Mouse (Mus musculus) limb, embryonic 10.5 days (tissue): ENCODE results near the gene Snrk. TPM values are rescaled to one million over a fixed set of nuclear protein-coding genes. Genes with fewer than 3 reads are reported as not detected.
"Not testable (repeated sequence)": the region's sequence is repeated elsewhere in the genome, so short reads cannot be mapped to it uniquely, and the experiment has no call there.

Source experiments
- DNase-seq: peaks from one replicate; pipeline ENCODE4 v3.0.0-alpha.2; 2017; ENCODE audit warnings: low spot score
- H3K27ac ChIP-seq: fragments of 300-500 bp; sonication (generic); 2 replicates; pipeline ENCODE4 v1.5.1; 2016; ENCODE audit warnings: mild to moderate bottlenecking
- H3K27me3 ChIP-seq: fragments of 300-500 bp; sonication (generic); 2 replicates; pipeline ENCODE4 v1.6.1; 2016; ENCODE audit warnings: low read depth, mild to moderate bottlenecking; ENCODE audit not compliant: poor library complexity, severe bottlenecking
- H3K36me3 ChIP-seq: fragments of 300-500 bp; sonication (generic); 2 replicates; pipeline ENCODE4 v1.6.1; 2016; ENCODE audit warnings: mild to moderate bottlenecking, moderate library complexity
- H3K4me1 ChIP-seq: fragments of 300-500 bp; sonication (generic); 2 replicates; pipeline ENCODE4 v1.6.1; 2016
- H3K4me3 ChIP-seq: fragments of 300-500 bp; sonication (generic); 2 replicates; pipeline ENCODE4 v1.5.1; 2016; ENCODE audit warnings: mild to moderate bottlenecking, moderate library complexity
- H3K9me3 ChIP-seq: fragments of 300-500 bp; sonication (generic); replicated peaks from 2 replicates; pipeline ENCODE4 v1.6.1; 2016; ENCODE audit warnings: mild to moderate bottlenecking
- WGBS: fragments of 180-500 bp; shearing (Covaris S2); methylation state at CpG from one replicate; pipeline ENCODE4 v1.1.7; 2016; 5-methylcytosine and 5-hydroxymethylcytosine counted together
- polyA plus RNA-seq: library from polyadenylated mRNA; unstranded; fragments of >200 nt; fragmentation: Nextera tagmentation; extraction: Ambion mirVana; gene quantifications from 2 replicates; pipeline ENCODE4 v1.2.1, GENCODE M21; 2016

Gene Snrk
- polyA plus RNA-seq, 1 experiment from 2014 or later: 41.1 TPM

- H3K27me3 ChIP-seq: no peaks in the 10 kb centered on the region
- 95% methylated on average over 1 of the region's 1 CpGs for WGBS
- H3K4me1 ChIP-seq: no peaks in the 10 kb centered on the region
- H3K4me3 ChIP-seq: no peak overlapping the region
- H3K36me3 ChIP-seq: peaks cover 30% of the 10 kb centered on the region
- H3K9me3 ChIP-seq: no peaks in the 10 kb centered on the region
- no peak overlapping the region for H3K27ac ChIP-seq
- no peak for DNase-seq
These were observed 38.1 kb downstream of the Snrk start for GRCm38 (mm10) chr9:122155193-122155592.

- H3K4me3 ChIP-seq: no peak overlapping the region
- H3K36me3 ChIP-seq: peaks cover 41% of the 10 kb centered on the region
- DNase-seq: no peak
- H3K27ac ChIP-seq: no peak overlapping the region
- H3K27me3 ChIP-seq: no peaks in the 10 kb centered on the region
- H3K4me1 ChIP-seq: no peaks in the 10 kb centered on the region
- no peaks in the 10 kb centered on the region for H3K9me3 ChIP-seq
- 85% methylated on average over 5 of the region's 5 CpGs for WGBS
These were observed 39.5 kb downstream of the Snrk start for GRCm38 (mm10) chr9:122156389-122157078.

GRCm38 (mm10) chr9:122157079-122157441 lies 40.0 kb downstream of the Snrk start:
- Histone ChIP-seq H3K27ac (no peak overlapping the region), H3K4me3 (no peak overlapping the region), H3K4me1 (no peaks in the 10 kb centered on the region), H3K9me3 (no peaks in the 10 kb centered on the region), H3K36me3 (peaks cover 41% of the 10 kb centered on the region), H3K27me3 (no peaks in the 10 kb centered on the region)
- 92% methylated on average over 14 of the region's 14 CpGs for WGBS
- no peak for DNase-seq

GRCm38 (mm10) chr9:122164535-122164934 lies 47.5 kb downstream of the Snrk start:
- H3K36me3 ChIP-seq: peaks cover 63% of the 10 kb centered on the region
- WGBS: 95% methylated on average over 4 of the region's 4 CpGs
- no peaks in the 10 kb centered on the region for H3K4me1 ChIP-seq
- H3K27me3 ChIP-seq: no peaks in the 10 kb centered on the region
- no peaks in the 10 kb centered on the region for H3K9me3 ChIP-seq
- no peak overlapping the region for H3K27ac ChIP-seq
- H3K4me3 ChIP-seq: no peak overlapping the region
- DNase-seq: no peak

- H3K36me3 ChIP-seq: peaks cover 61% of the 10 kb centered on the region
- not testable (repeated sequence) for H3K27me3 ChIP-seq, DNase-seq, H3K4me3 ChIP-seq, H3K4me1 ChIP-seq, H3K9me3 ChIP-seq, H3K27ac ChIP-seq
- WGBS: 96% methylated on average over 5 of the region's 5 CpGs
These were observed 50.7 kb downstream of the Snrk start for GRCm38 (mm10) chr9:122167719-122168118.

GRCm38 (mm10) chr9:122169901-122170300 lies 52.8 kb downstream of the Snrk start:
- H3K36me3 ChIP-seq: peaks cover 43% of the 10 kb centered on the region
- DNase-seq: no peak
- no peaks in the 10 kb centered on the region for H3K27me3 ChIP-seq
- H3K9me3 ChIP-seq: no peaks in the 10 kb centered on the region
- no peak overlapping the region for H3K27ac ChIP-seq
- H3K4me3 ChIP-seq: no peak overlapping the region
- 93% methylated on average over 6 of the region's 6 CpGs for WGBS
- peaks cover 6% of the 10 kb centered on the region; the same call in 1 of the 2 replicates for H3K4me1 ChIP-seq

GRCm38 (mm10) chr9:122172612-122173186 lies 55.6 kb downstream of the Snrk start:
- Histone ChIP-seq H3K36me3 (peaks cover 16% of the 10 kb centered on the region), H3K9me3 (no peaks in the 10 kb centered on the region), H3K27ac (no peak overlapping the region), H3K27me3 (no peaks in the 10 kb centered on the region), H3K4me3 (no peak overlapping the region), H3K4me1 (peaks cover 6% of the 10 kb centered on the region; the same call in 1 of the 2 replicates)
- DNase-seq: no peak
- WGBS: 93% methylated on average over 11 of the region's 11 CpGs

- WGBS: 92% methylated on average over 9 of the region's 9 CpGs
- Histone ChIP-seq H3K27ac (no peak overlapping the region), H3K9me3 (no peaks in the 10 kb centered on the region), H3K4me3 (no peak overlapping the region), H3K27me3 (no peaks in the 10 kb centered on the region), H3K36me3 (peaks cover 11% of the 10 kb centered on the region; the same call in 1 of the 2 replicates), H3K4me1 (peaks cover 7% of the 10 kb centered on the region; the same call in 1 of the 2 replicates)
- no peak for DNase-seq
These were observed 56.6 kb downstream of the Snrk start for GRCm38 (mm10) chr9:122173405-122174233.

GRCm38 (mm10) chr9:122174723-122175122 lies 57.7 kb downstream of the Snrk start:
- 91% methylated on average over 6 of the region's 6 CpGs for WGBS
- Histone ChIP-seq H3K9me3 (no peaks in the 10 kb centered on the region), H3K36me3 (peaks cover 8% of the 10 kb centered on the region; the same call in 1 of the 2 replicates), H3K27ac (no peak overlapping the region), H3K27me3 (no peaks in the 10 kb centered on the region), H3K4me1 (peaks cover 9% of the 10 kb centered on the region; the same call in 1 of the 2 replicates), H3K4me3 (no peak overlapping the region)
- no peak for DNase-seq

- Histone ChIP-seq H3K27ac (no peak overlapping the region), H3K4me3 (no peak overlapping the region), H3K4me1 (peaks cover 9% of the 10 kb centered on the region; the same call in 1 of the 2 replicates), H3K9me3 (no peaks in the 10 kb centered on the region), H3K27me3 (no peaks in the 10 kb centered on the region), H3K36me3 (no peaks in the 10 kb centered on the region)
- 88% methylated on average over 7 of the region's 7 CpGs for WGBS
- no peak for DNase-seq
These were observed 60.5 kb downstream of the Snrk start for GRCm38 (mm10) chr9:122177256-122178220.

- H3K9me3 ChIP-seq: no peaks in the 10 kb centered on the region
- no peaks in the 10 kb centered on the region for H3K36me3 ChIP-seq
- no peak overlapping the region for H3K4me3 ChIP-seq
- no peak for DNase-seq
- 82% methylated on average over 4 of the region's 4 CpGs for WGBS
- peaks cover 5% of the 10 kb centered on the region; the same call in 1 of the 2 replicates for H3K4me1 ChIP-seq
- no peaks in the 10 kb centered on the region for H3K27me3 ChIP-seq
- H3K27ac ChIP-seq: no peak overlapping the region
These were observed 61.4 kb downstream of the Snrk start for GRCm38 (mm10) chr9:122178427-122178826.

- Histone ChIP-seq H3K27ac (no peak overlapping the region), H3K27me3 (no peaks in the 10 kb centered on the region), H3K36me3 (no peaks in the 10 kb centered on the region), H3K4me3 (no peak overlapping the region), H3K4me1 (0 out of 2 replicates have a peak, but pooled peaks cover 3% of the 10 kb centered on the region), H3K9me3 (no peaks in the 10 kb centered on the region)
- 92% methylated on average over 3 of the region's 3 CpGs for WGBS
- no peak for DNase-seq
These were observed 63.0 kb downstream of the Snrk start for GRCm38 (mm10) chr9:122180105-122180504.
